Mouse (Mus musculus) embryonic fibroblast, embryonic 13.5 days (primary cell): ENCODE data around the gene Prnd. TPM values are rescaled to one million over a fixed set of nuclear protein-coding genes. Genes with fewer than 3 reads are reported as not detected.

Experiments
- H3K27ac ChIP-seq: 2 replicates; pipeline ENCODE4 v1.5.1; 2012; ENCODE audit warnings: low read length, control low read depth, inconsistent platforms; ENCODE audit not compliant: insufficient read depth
- H3K4me1 ChIP-seq: 2 replicates; pipeline ENCODE4 v1.6.1; 2011; ENCODE audit warnings: low read length; ENCODE audit not compliant: control insufficient read depth, insufficient read depth
- H3K4me3 ChIP-seq: 2 replicates; pipeline ENCODE4 v1.5.1; 2011; ENCODE audit warnings: mild to moderate bottlenecking, control low read depth, low read length; ENCODE audit not compliant: insufficient read depth
- CTCF ChIP-seq: IDR thresholded peaks from 2 replicates; pipeline ENCODE4 v1.5.1; 2011; ENCODE audit warnings: mild to moderate bottlenecking, control low read depth, low read length, moderate library complexity, borderline replicate concordance; ENCODE audit not compliant: insufficient read depth
- POLR2A ChIP-seq: IDR thresholded peaks from 2 replicates; pipeline ENCODE4 v1.6.1; 2011; ENCODE audit warnings: low read depth, mild to moderate bottlenecking, control low read depth, low read length, moderate library complexity
- polyA plus RNA-seq: library from polyadenylated mRNA; stranded (reverse); fragments of >200 nt; gene quantifications from 2 replicates; pipeline ENCODE4 v1.2.4, GENCODE M21; 2011; ENCODE audit warnings: low read depth; ENCODE audit not compliant: missing spikeins, insufficient read length

Prnd gene
- polyA plus RNA-seq, 1 experiment, result 1.3 TPM

DNA sequence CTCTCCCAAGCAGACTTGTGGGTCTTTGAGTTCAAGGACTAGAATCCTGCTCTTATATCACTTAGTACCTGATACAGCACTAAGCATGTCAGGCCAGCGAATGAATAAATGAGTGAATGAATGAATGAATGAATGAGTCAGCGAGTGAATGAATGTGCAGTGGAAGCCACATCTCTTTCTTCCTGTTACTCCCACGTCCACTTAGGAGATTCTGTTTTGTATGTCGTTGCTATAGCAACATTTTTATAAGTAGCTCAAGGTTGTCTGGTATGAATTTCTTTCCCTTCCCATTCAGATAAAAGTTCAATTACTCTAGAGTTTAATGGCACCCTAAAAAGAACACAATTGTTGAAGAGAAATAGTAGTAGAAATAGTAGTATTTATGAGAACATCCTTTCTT, 20.4 kb downstream of the Prnd start:
- Histone ChIP-seq H3K27ac (no peak overlapping the region), H3K4me1 (no peaks in the 10 kb centered on the region), H3K4me3 (no peak overlapping the region)
- TF ChIP-seq POLR2A (no peak), CTCF (no peak)

DNA sequence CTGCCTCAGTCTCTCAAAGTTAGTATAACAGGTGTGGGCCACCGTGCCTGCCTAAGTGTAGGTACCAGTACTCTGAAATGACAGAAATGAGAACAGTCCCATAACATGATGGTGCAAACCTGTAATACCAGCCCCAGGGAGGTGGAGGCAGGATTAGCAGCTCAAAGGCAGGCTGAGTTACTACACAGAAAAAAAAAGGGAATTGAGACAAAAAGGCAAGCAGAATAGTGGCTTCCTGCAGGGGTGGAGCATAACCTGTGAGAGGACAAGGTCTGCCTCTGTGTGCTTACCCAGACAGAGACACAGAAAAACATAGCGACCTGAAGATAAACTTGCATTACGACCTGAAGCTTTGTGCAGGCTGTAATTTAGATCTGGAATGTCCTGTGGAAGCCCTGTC, 26.0 kb downstream of the Prnd start:
- Histone ChIP-seq H3K4me1 (no peaks in the 10 kb centered on the region), H3K27ac (no peak overlapping the region), H3K4me3 (no peak overlapping the region)
- no peak for TF ChIP-seq CTCF
- TF ChIP-seq POLR2A, result no peak

DNA sequence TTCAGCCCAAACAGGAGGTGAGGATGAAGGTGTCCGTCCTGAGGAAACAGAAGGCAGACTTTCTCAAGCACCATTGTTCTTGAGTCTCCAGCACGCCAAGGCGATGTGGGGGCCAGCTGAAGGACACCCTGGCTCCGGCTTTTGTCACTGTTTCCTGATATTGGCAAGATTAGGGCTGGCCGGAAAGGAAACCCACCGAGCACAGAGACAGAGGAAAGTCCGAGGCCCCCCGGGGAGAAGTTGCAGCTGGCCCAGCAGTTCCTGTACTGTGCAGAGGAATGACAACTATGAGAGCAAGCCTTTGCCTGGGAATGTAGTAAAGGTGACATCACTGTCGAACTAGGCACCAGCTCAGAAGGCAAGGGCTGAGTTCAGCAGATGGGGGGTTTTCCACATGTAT, 30.2 kb downstream of the Prnd start:
- no peak overlapping the region for H3K27ac ChIP-seq
- TF ChIP-seq POLR2A, result no peak
- TF ChIP-seq CTCF, result no peak
- H3K4me1 ChIP-seq, result no peaks in the 10 kb centered on the region
- no peak overlapping the region for H3K4me3 ChIP-seq

DNA sequence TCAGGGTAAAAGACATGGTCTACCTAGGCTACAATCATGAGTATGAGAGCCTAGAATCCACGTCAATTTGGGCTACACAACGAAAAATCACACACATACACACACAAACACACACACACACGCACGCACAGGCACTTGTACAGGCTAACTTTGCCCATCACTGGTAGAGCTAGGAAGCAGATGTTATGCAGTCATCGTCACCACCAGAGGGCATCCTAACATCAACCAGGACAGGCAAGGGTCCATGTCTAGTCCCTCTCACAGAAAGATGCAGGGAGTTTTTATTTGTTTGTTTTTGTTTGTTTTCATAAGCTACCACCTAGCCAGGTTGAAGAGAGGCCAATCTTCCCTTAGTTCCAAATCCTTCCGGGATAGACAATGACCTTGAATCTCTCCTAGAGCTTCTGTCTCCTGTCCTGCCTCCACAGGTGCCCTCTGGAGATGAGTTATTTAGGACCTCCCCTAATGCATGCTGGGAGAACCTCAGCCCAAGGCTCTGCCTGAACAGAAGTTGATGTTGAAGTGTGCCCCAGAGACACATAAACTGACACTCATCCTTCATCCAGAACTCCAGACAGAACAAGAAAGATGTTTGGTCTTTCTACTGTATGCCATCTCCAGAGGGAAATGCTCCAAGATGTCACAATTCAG, 32.0 kb downstream of the Prnd start:
- no peak overlapping the region for H3K4me3 ChIP-seq
- H3K4me1 ChIP-seq, result no peaks in the 10 kb centered on the region
- H3K27ac ChIP-seq, result no peak overlapping the region
- TF ChIP-seq POLR2A (no peak), CTCF (peak; percentile 95; the same call in 1 of the 2 replicates)

DNA sequence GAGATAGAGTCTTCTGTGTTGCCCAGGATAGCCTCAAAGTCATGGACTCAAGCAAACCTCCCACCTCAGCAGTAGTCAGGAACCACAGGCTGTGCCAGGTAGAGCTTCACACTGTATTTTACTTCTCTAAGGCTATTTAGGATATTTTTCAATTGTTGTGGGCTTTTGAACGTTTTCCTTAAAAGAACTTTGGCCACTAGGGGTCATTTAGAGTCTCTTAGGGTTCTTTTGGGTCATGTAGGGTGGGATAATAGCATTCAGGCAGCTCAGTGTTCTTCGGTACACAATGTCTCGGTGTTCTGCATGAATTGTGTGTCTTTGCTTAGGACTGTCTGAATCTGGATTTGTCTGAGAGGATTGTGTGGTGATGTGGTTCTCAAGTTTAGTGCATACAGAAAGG, 37.3 kb downstream of the Prnd start:
- Histone ChIP-seq H3K4me1 (no peaks in the 10 kb centered on the region; the same call in 1 of the 2 replicates), H3K27ac (no peak overlapping the region), H3K4me3 (no peak overlapping the region)
- no peak for TF ChIP-seq CTCF
- TF ChIP-seq POLR2A, result no peak

DNA sequence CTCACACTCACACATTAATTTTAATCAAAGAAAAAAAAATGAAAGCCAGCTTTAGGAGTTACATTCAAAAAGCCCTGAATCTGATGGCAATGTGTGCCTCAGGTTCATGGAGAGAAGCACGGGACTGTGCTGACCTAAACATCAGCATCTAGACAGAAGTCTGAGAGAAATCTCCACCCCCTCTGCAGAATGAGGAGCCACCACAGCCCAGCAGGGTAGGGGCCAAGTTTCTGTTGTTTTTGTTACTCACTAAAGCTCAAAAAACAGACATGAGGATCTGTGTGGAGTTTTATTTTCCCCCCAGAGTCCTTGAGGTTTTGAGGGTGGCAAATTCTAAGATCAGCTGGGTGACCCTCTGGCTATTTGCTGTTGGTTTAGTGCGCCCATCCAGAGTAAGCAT, 37.9 kb downstream of the Prnd start:
- Histone ChIP-seq H3K4me1 (no peaks in the 10 kb centered on the region; the same call in 1 of the 2 replicates), H3K4me3 (no peak overlapping the region), H3K27ac (no peak overlapping the region)
- TF ChIP-seq CTCF (no peak), POLR2A (no peak)

DNA sequence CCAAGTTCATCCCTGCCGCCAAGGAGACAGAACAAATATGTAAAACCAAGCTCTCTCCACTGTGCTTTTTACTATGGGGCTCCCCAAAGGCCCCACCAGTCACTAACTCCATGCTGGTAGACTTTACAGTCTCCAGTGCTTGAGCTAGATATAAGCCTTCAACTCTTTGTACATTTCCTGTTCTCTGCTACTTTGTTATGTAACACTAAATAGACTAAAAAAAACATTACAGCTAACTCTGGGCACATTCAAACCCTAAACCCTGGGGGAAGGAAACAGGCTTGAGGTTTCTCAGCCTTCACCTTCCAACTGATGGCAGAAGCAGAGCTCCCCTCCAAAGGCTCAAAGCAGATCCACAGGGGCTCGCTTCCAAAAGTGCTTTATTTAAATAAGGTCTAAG, 41.8 kb downstream of the Prnd start:
- Histone ChIP-seq H3K4me1 (no peaks in the 10 kb centered on the region; the same call in 1 of the 2 replicates), H3K4me3 (no peak overlapping the region), H3K27ac (no peak overlapping the region)
- TF ChIP-seq CTCF, result no peak

DNA sequence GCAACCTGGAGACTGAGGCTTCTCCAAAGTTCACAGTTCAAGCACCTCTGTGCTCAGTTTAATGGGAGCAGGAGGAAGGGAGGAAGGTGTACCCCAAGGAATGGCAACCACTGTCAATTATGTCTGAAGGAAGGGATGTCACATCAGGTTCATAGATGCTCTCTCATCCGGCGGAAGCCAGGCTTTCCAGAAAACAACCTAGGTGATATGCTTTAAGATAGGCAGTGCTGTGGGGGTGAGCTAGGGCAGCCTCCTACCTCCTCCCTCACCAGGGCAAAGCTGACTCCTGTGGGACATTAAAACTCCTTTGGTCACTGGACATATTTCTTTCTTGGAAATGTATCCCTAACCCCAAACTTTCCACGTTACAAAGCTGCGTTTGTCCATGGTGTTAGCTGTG, 42.5 kb downstream of the Prnd start:
- Histone ChIP-seq H3K27ac (no peak overlapping the region), H3K4me1 (no peaks in the 10 kb centered on the region; the same call in 1 of the 2 replicates), H3K4me3 (no peak overlapping the region)
- no peak for TF ChIP-seq CTCF
- TF ChIP-seq POLR2A, result no peak

DNA sequence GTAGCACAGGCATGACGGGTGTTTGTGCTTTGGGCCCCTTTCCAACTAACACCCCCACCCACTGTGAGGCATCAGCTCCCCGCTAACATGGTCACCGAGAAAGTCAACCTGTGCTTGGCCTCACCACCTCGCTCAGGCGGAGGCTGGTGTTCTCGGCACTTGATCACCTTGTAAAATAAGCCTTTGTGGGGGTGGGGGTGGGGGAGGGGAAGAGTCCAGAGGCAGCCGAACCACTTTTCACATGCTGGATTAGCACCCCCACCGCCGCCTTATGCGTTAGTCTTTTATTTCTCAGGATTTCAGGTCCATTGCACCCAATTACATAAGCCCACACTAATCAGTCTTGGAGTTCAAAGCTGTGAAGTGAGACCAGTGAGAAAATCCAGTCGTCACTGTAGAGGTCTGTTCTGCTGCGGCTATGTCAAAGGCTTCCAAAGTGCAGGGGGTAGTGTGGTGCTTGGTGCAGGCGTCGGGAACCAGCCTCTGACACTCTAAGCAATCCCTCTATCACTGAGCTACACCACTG, 43.0 kb downstream of the Prnd start:
- H3K27ac ChIP-seq, result no peak overlapping the region
- no peak overlapping the region for H3K4me3 ChIP-seq
- no peaks in the 10 kb centered on the region; the same call in 1 of the 2 replicates for H3K4me1 ChIP-seq
- TF ChIP-seq CTCF, result no peak
- TF ChIP-seq POLR2A, result no peak

DNA sequence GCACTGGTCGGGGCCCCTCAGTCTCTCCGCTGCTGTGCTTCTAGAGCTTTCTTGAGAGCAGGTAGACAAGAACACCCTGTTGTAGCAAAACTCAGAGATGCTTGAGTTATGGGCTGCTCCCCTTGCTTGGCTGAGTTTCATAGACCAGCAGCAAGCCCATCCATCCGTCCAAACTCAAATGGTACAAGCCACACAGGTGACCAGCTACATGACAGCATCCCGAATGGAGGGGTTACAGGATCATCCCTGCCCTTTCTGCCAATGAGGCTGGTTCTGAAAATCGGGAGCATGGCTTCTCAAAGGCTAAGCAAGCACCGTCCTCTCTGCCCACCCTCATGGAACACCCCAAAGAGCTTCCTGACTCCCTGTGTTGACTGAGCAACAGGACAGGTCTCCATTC, 44.3 kb downstream of the Prnd start:
- Histone ChIP-seq H3K27ac (no peak overlapping the region), H3K4me1 (no peaks in the 10 kb centered on the region; the same call in 1 of the 2 replicates), H3K4me3 (no peak overlapping the region)
- TF ChIP-seq POLR2A, result no peak
- no peak for TF ChIP-seq CTCF

DNA sequence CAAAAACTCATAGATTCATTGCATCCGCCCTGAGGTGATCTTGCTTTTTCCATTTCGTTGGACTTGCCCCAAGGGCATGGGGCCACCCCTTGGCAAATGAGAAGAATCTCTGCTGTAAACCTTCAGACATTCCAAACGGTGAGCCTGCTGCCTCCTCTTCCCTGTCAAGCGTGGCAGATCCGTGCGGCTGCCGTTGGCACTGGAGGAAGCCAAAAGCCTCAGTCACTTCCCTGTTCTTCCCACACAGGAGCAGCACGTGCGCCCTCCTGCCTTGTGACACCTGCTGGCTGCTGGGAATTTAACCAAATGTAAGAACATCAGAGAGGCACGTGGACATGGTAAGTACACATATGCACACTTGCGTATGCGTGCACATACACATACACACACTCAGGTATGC, 45.1 kb downstream of the Prnd start:
- H3K27ac ChIP-seq, result no peak overlapping the region
- TF ChIP-seq POLR2A (no peak), CTCF (no peak)
- no peaks in the 10 kb centered on the region; the same call in 1 of the 2 replicates for H3K4me1 ChIP-seq
- H3K4me3 ChIP-seq, result no peak overlapping the region
